Mouse (Mus musculus) limb, embryonic 12.5 days (tissue): ENCODE results near the gene Mgat4a. TPM values are rescaled to one million over a fixed set of nuclear protein-coding genes. Genes with fewer than 3 reads are reported as not detected.

Source experiments
- ATAC-seq: fragments of 200-750 bp; cut with Nextera tagmentation; 2 replicates; pipeline ENCODE4 v1.8.0; 2017; ENCODE audit warnings: low read depth, moderate TSS enrichment; ENCODE audit not compliant: insufficient number of reproducible peaks, insufficient read depth, low FRiP score, low TSS enrichment
- H3K27ac ChIP-seq: fragments of 300-500 bp; sonication (generic); 2 replicates; pipeline ENCODE4 v1.5.1; 2016; ENCODE audit warnings: mild to moderate bottlenecking, moderate library complexity
- H3K27me3 ChIP-seq: fragments of 300-500 bp; sonication (generic); 2 replicates; pipeline ENCODE4 v1.6.1; 2016; ENCODE audit warnings: mild to moderate bottlenecking, moderate library complexity
- H3K36me3 ChIP-seq: fragments of 300-500 bp; sonication (generic); 2 replicates; pipeline ENCODE4 v1.6.1; 2016; ENCODE audit warnings: mild to moderate bottlenecking, moderate library complexity
- H3K4me1 ChIP-seq: fragments of 300-500 bp; sonication (generic); replicated peaks from 2 replicates; pipeline ENCODE4 v1.6.1; 2016
- H3K4me2 ChIP-seq: fragments of 300-500 bp; sonication (generic); 2 replicates; pipeline ENCODE4 v1.6.1; 2016; ENCODE audit warnings: mild to moderate bottlenecking, moderate library complexity
- H3K4me3 ChIP-seq: fragments of 300-500 bp; sonication (generic); replicated peaks from 2 replicates; pipeline ENCODE4 v1.5.1; 2016; ENCODE audit warnings: mild to moderate bottlenecking
- H3K9ac ChIP-seq: fragments of 300-500 bp; sonication (generic); replicated peaks from 2 replicates; pipeline ENCODE4 v1.6.1; 2016; ENCODE audit warnings: mild to moderate bottlenecking, moderate library complexity
- H3K9me3 ChIP-seq: fragments of 300-500 bp; sonication (generic); 2 replicates; pipeline ENCODE4 v1.6.1; 2016; ENCODE audit warnings: mild to moderate bottlenecking, moderate library complexity
- WGBS: fragments of 180-500 bp; shearing (Covaris S2); methylation state at CpG from one replicate; pipeline ENCODE4 v1.1.7; 2016; 5-methylcytosine and 5-hydroxymethylcytosine counted together
- polyA plus RNA-seq: library from polyadenylated mRNA; unstranded; fragments of >200 nt; fragmentation: Nextera tagmentation; extraction: Ambion mirVana; gene quantifications from 2 replicates; pipeline ENCODE4 v1.2.1, GENCODE M21; 2016

Gene Mgat4a
- polyA plus RNA-seq, 1 experiment from 2014 or later: 3.7 TPM

DNA sequence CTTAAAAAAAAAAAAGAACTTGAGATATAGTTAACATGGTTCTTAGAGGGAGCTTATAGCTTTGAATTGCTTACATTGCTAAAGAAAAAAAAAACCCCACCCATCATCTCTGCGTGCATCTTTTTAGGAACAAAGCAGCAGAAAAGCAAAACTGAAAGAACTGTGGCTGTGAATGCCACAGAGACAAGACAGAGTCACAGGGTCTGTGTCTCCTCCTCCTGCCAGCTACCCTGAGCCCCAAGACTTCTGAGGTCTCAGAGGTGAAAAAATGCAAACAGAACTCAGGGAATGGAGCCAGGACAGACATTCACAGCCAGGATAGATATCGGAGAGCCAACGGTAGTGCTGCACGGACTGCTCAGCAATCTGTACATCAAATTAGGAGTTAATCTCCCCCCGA, 62.9 kb downstream of the Mgat4a start:
- no peaks in the 10 kb centered on the region for H3K27me3 ChIP-seq
- H3K9ac ChIP-seq: no peak overlapping the region
- H3K9me3 ChIP-seq: no peaks in the 10 kb centered on the region
- 0 out of 2 replicates have a peak, but pooled peaks cover 2% of the 10 kb centered on the region for H3K4me1 ChIP-seq
- no peak overlapping the region for H3K4me3 ChIP-seq
- no peak for ATAC-seq
- H3K27ac ChIP-seq: no peak overlapping the region
- no peaks in the 10 kb centered on the region for H3K36me3 ChIP-seq
- WGBS: 83% methylated on average over 5 of the region's 5 CpGs
- no peak overlapping the region for H3K4me2 ChIP-seq

DNA sequence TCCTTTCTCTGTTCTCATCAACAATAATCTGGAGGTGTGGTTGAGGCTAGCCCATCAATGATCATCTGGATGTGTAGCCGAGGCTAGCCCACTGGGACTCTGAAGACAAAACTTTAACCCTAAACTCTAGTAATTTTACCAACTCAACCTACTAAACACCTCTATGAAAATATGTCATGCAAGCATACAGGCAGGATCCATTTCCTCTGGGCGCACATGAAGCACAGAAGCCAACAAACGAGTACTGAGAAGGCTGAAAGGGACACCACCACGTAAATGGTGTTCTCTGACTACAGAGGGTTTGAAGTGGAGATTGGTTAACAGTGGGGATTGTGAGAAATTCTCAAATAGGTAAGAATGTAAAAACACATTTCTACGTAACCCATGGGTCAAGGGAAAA, 63.6 kb downstream of the Mgat4a start:
- no peak for ATAC-seq
- Histone ChIP-seq H3K36me3 (no peaks in the 10 kb centered on the region), H3K4me1 (0 out of 2 replicates have a peak, but pooled peaks cover 2% of the 10 kb centered on the region), H3K27me3 (no peaks in the 10 kb centered on the region), H3K4me2 (no peak overlapping the region), H3K27ac (no peak overlapping the region), H3K9ac (no peak overlapping the region), H3K4me3 (no peak overlapping the region), H3K9me3 (no peaks in the 10 kb centered on the region)
- WGBS: 88% methylated on average over 5 of the region's 5 CpGs

GRCm38 (mm10) chr1:37475312-37475711, 65.5 kb downstream of the Mgat4a start:
- Histone ChIP-seq H3K36me3 (no peaks in the 10 kb centered on the region), H3K4me1 (0 out of 2 replicates have a peak, but pooled peaks cover 2% of the 10 kb centered on the region), H3K27me3 (no peaks in the 10 kb centered on the region), H3K9me3 (no peaks in the 10 kb centered on the region), H3K4me3 (no peak overlapping the region), H3K27ac (no peak overlapping the region), H3K9ac (no peak overlapping the region), H3K4me2 (no peak overlapping the region)
- ATAC-seq: no peak
- WGBS: 89% methylated on average over 3 of the region's 3 CpGs

- H3K36me3 ChIP-seq: no peaks in the 10 kb centered on the region
- 86% methylated on average over 6 of the region's 6 CpGs for WGBS
- H3K9me3 ChIP-seq: no peaks in the 10 kb centered on the region
- H3K4me2 ChIP-seq: no peak overlapping the region
- H3K4me3 ChIP-seq: no peak overlapping the region
- H3K27ac ChIP-seq: no peak overlapping the region
- 0 out of 2 replicates have a peak, but pooled peaks cover 2% of the 10 kb centered on the region for H3K4me1 ChIP-seq
- ATAC-seq: no peak
- H3K27me3 ChIP-seq: no peaks in the 10 kb centered on the region
- H3K9ac ChIP-seq: no peak overlapping the region
Observed at GRCm38 (mm10) chr1:37474634-37475190, 66.1 kb downstream of the Mgat4a start.

DNA sequence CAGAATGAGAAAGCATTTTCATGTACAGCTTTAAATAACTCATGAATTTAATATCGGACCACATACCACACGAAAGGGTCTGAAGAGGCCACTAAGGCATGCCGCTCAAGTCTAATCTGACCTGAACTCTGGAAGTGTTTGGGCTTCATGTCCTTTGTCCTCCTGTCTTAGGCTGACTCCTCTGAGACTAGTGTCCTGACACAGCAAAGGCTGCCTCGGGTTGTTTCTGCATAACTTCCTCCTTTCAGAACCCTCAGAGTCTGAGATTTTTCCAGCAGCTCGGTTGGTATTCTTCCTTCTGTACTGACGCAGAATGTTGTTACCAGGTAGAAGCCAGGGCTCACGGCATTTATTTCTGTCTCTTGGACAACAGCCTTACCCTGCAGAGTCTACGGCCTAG, 66.8 kb downstream of the Mgat4a start:
- Histone ChIP-seq H3K27ac (no peak overlapping the region), H3K9me3 (no peaks in the 10 kb centered on the region), H3K4me1 (0 out of 2 replicates have a peak, but pooled peaks cover 2% of the 10 kb centered on the region), H3K27me3 (no peaks in the 10 kb centered on the region), H3K36me3 (no peaks in the 10 kb centered on the region), H3K9ac (no peak overlapping the region), H3K4me3 (no peak overlapping the region), H3K4me2 (no peak overlapping the region)
- WGBS: 86% methylated on average over 8 of the region's 8 CpGs
- ATAC-seq: no peak

DNA sequence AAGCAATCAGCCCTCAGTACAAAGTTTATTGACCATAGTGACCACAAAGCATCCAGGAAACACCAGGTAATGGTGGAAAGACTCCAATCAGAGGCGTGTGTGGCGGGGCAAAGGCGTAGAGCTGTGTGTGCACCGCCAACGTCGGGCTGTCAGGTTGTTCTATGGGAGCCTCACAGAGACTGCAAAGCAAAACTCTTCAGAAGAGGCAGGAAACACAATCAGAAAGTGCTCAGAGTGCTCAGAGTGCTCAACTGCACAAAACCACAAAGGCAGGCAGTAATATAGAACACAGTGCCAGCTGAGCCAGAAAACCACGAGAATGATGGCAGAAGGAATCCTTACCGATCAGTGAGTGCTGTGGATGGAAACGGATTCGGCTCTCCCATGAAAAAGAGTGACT, 67.6 kb downstream of the Mgat4a start:
- Histone ChIP-seq H3K4me2 (no peak overlapping the region), H3K4me3 (no peak overlapping the region), H3K36me3 (no peaks in the 10 kb centered on the region), H3K9me3 (no peaks in the 10 kb centered on the region), H3K9ac (no peak overlapping the region), H3K27me3 (no peaks in the 10 kb centered on the region), H3K4me1 (0 out of 2 replicates have a peak, but pooled peaks cover 2% of the 10 kb centered on the region), H3K27ac (no peak overlapping the region)
- no peak for ATAC-seq
- WGBS: 84% methylated on average over 10 of the region's 10 CpGs

- Histone ChIP-seq H3K27me3 (no peaks in the 10 kb centered on the region), H3K9ac (no peak overlapping the region), H3K27ac (no peak overlapping the region), H3K4me3 (no peak overlapping the region), H3K4me2 (no peak overlapping the region), H3K4me1 (0 out of 2 replicates have a peak, but pooled peaks cover under 1% of the 10 kb centered on the region), H3K9me3 (no peaks in the 10 kb centered on the region), H3K36me3 (no peaks in the 10 kb centered on the region)
- WGBS: 81% methylated on average over 6 of the region's 6 CpGs
- ATAC-seq: no peak
Observed at GRCm38 (mm10) chr1:37471179-37472148, 69.4 kb downstream of the Mgat4a start.

GRCm38 (mm10) chr1:37469007-37469406, 71.8 kb downstream of the Mgat4a start:
- Histone ChIP-seq H3K4me2 (no peak overlapping the region), H3K27me3 (no peaks in the 10 kb centered on the region), H3K9me3 (no peaks in the 10 kb centered on the region), H3K4me3 (no peak overlapping the region), H3K9ac (no peak overlapping the region), H3K36me3 (no peaks in the 10 kb centered on the region), H3K4me1 (no peaks in the 10 kb centered on the region), H3K27ac (no peak overlapping the region)
- ATAC-seq: no peak
- 85% methylated on average over 5 of the region's 5 CpGs for WGBS

- H3K9me3 ChIP-seq: no peaks in the 10 kb centered on the region
- H3K27me3 ChIP-seq: no peaks in the 10 kb centered on the region
- H3K4me3 ChIP-seq: no peak overlapping the region
- no peak for ATAC-seq
- no peak overlapping the region for H3K9ac ChIP-seq
- H3K27ac ChIP-seq: no peak overlapping the region
- H3K4me2 ChIP-seq: no peak overlapping the region
- no peaks in the 10 kb centered on the region for H3K4me1 ChIP-seq
- H3K36me3 ChIP-seq: no peaks in the 10 kb centered on the region
- 82% methylated on average over 4 of the region's 4 CpGs for WGBS
Observed at GRCm38 (mm10) chr1:37467806-37468205, 73.0 kb downstream of the Mgat4a start.

DNA sequence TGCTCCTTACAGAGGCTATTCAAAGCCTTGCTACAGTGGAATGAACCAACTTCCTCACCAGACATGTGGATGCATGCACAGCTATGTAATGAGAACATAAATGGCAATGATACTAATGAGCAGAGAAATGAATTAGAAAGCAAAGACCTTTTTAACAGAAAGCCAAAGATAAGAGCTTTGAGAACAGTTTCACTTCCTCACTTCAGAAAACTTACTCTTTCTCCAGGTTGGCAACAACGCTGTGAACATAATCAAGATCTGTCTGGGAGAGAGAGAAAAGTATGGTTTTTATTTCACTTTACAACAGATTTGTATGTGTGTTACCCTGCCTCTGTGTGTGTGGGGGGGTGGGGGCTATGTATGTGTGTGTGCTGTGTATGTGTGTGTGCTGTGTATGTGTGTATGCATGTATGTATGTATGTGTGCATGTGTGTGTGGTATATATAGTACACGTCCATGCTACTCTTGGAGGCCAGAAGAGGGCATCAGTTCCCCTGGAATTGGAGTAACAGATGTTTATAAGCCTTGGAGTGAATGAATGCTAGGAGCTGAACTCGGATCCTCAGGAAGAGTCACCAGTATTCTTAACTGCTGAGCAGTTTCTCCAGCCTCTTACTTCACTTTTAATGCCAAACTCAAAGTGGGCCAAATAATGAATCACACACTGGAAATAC, 74.4 kb downstream of the Mgat4a start:
- no peak for ATAC-seq
- H3K9me3 ChIP-seq: no peaks in the 10 kb centered on the region
- H3K9ac ChIP-seq: no peak overlapping the region
- H3K27me3 ChIP-seq: no peaks in the 10 kb centered on the region
- no peak overlapping the region for H3K4me3 ChIP-seq
- no peak overlapping the region for H3K4me2 ChIP-seq
- H3K27ac ChIP-seq: no peak overlapping the region
- no peaks in the 10 kb centered on the region for H3K4me1 ChIP-seq
- no peaks in the 10 kb centered on the region for H3K36me3 ChIP-seq
- WGBS: 86% methylated on average over 3 of the region's 3 CpGs

- Histone ChIP-seq H3K9me3 (no peaks in the 10 kb centered on the region), H3K4me2 (no peak overlapping the region), H3K9ac (no peak overlapping the region), H3K27me3 (no peaks in the 10 kb centered on the region), H3K27ac (no peak overlapping the region), H3K4me3 (no peak overlapping the region), H3K4me1 (no peaks in the 10 kb centered on the region), H3K36me3 (no peaks in the 10 kb centered on the region; the same call in 1 of the 2 replicates)
- 85% methylated on average over 10 of the region's 10 CpGs for WGBS
- ATAC-seq: no peak
Observed at GRCm38 (mm10) chr1:37464878-37465452, 75.9 kb downstream of the Mgat4a start.
